Mouse (Mus musculus) embryonic facial prominence, embryonic 13.5 days (tissue): ENCODE results near the gene Tsc22d1. TPM values are rescaled to one million over a fixed set of nuclear protein-coding genes. Genes with fewer than 3 reads are reported as not detected.
A peak's percentile ranks its signal among the peaks of the same experiment; 100 is the strongest.

Experiments
- ATAC-seq: fragments of 200-750 bp; cut with Nextera tagmentation; 2 replicates; pipeline ENCODE4 v1.8.0; 2017; ENCODE audit warnings: low read depth; ENCODE audit not compliant: insufficient number of reproducible peaks, insufficient read depth, low FRiP score, low TSS enrichment
- H3K27ac ChIP-seq: fragments of 300-500 bp; sonication (generic); 2 replicates; pipeline ENCODE4 v1.5.1; 2015; ENCODE audit warnings: moderate library complexity, mild to moderate bottlenecking, inconsistent platforms
- H3K27me3 ChIP-seq: fragments of 300-500 bp; sonication (generic); 2 replicates; pipeline ENCODE4 v1.6.1; 2015; ENCODE audit warnings: mild to moderate bottlenecking, inconsistent platforms
- H3K36me3 ChIP-seq: fragments of 300-500 bp; sonication (generic); 2 replicates; pipeline ENCODE4 v1.6.1; 2015; ENCODE audit warnings: mild to moderate bottlenecking, inconsistent platforms
- H3K4me1 ChIP-seq: fragments of 300-500 bp; sonication (generic); 2 replicates; pipeline ENCODE4 v1.6.1; 2015; ENCODE audit warnings: inconsistent platforms
- H3K4me2 ChIP-seq: fragments of 300-500 bp; sonication (generic); 2 replicates; pipeline ENCODE4 v1.6.1; 2015; ENCODE audit warnings: moderate library complexity, mild to moderate bottlenecking, inconsistent platforms
- H3K4me3 ChIP-seq: fragments of 300-500 bp; sonication (generic); 2 replicates; pipeline ENCODE4 v1.5.1; 2015; ENCODE audit warnings: mild to moderate bottlenecking, inconsistent platforms
- H3K9ac ChIP-seq: fragments of 300-500 bp; sonication (generic); 2 replicates; pipeline ENCODE4 v1.6.1; 2015; ENCODE audit warnings: mild to moderate bottlenecking, inconsistent platforms
- H3K9me3 ChIP-seq: fragments of 300-500 bp; sonication (generic); 2 replicates; pipeline ENCODE4 v1.6.1; 2016; ENCODE audit warnings: inconsistent platforms
- WGBS: fragments of 180-500 bp; shearing (Covaris S2); methylation state at CpG from one replicate; pipeline ENCODE4 v1.1.7; 2015; ENCODE audit warnings: mixed read lengths; 5-methylcytosine and 5-hydroxymethylcytosine counted together
- polyA plus RNA-seq: library from polyadenylated mRNA; unstranded; fragments of >200 nt; fragmentation: Nextera tagmentation; extraction: Ambion mirVana; gene quantifications from 2 replicates; pipeline ENCODE4 v1.2.1, GENCODE M21; 2015

Gene Tsc22d1
- polyA plus RNA-seq, 1 experiment from 2014 or later, result 535 TPM

DNA sequence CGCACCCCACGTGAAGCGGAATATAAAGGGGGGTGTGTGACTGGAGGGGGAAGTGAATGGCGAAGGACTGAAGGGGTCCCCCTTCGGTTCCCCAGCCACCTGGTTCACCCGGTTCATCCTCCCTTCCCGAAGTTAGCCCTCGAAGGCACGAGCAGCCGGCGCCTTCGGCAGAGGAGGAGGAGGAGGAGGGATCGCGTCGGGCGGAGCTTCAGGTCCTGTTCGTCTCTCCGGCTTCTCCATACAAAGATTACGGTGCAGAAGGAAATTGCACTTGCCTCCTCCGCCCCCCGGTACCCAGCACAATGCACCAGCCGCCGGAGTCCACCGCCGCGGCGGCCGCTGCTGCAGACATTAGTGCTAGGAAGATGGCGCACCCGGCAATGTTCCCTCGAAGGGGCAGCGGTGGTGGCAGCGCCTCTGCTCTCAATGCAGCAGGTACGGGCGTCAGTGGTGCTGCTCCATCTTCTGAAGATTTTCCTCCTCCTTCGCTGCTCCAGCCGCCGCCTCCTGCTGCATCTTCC is 1.1 kb downstream of the Tsc22d1 start:
- H3K4me1 ChIP-seq, result peaks cover 52% of the 10 kb centered on the region
- H3K9ac ChIP-seq, result peak overlapping the region; percentile 99
- no peak for ATAC-seq
- under 1% methylated on average over 34 of the region's 38 CpGs for WGBS
- peak overlapping the region; percentile 84 for H3K4me2 ChIP-seq
- no peaks in the 10 kb centered on the region for H3K9me3 ChIP-seq
- no peaks in the 10 kb centered on the region for H3K27me3 ChIP-seq
- peak overlapping the region; percentile 93 for H3K4me3 ChIP-seq
- peak overlapping the region; percentile 99 for H3K27ac ChIP-seq
- peaks cover 29% of the 10 kb centered on the region for H3K36me3 ChIP-seq

DNA sequence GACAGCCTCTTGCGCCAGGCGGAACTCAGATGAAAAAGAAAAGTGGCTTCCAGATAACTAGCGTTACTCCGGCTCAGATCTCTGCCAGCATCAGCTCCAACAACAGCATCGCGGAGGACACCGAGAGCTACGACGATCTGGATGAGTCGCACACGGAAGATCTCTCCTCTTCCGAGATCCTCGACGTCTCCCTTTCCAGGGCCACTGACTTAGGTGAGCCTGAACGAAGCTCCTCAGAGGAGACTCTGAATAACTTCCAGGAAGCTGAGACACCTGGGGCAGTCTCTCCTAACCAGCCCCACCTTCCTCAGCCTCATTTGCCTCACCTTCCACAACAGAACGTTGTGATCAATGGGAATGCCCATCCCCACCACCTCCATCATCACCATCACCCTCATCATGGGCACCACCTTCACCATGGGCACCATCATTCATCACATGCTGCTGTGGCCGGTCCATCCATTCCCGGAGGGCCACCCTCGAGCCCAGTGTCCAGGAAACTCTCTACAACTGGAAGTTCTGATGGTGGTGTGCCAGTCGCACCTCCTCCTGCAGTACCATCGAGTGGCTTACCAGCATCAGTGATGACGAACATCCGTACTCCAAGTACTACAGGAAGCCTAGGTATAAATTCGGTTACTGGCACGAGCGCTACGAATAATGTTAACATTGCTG is 1.7 kb downstream of the Tsc22d1 start:
- H3K27me3 ChIP-seq, result no peaks in the 10 kb centered on the region
- no peaks in the 10 kb centered on the region for H3K9me3 ChIP-seq
- H3K4me2 ChIP-seq, result peak overlapping the region; percentile 84
- peak overlapping the region; percentile 99 for H3K9ac ChIP-seq
- peak overlapping the region; percentile 93 for H3K4me3 ChIP-seq
- H3K27ac ChIP-seq, result peak overlapping the region; percentile 99; the same call in 1 of the 2 replicates
- ATAC-seq, result no peak
- WGBS, result 46% methylated on average over 27 of the region's 27 CpGs
- peaks cover 29% of the 10 kb centered on the region for H3K36me3 ChIP-seq
- peaks cover 54% of the 10 kb centered on the region for H3K4me1 ChIP-seq

DNA sequence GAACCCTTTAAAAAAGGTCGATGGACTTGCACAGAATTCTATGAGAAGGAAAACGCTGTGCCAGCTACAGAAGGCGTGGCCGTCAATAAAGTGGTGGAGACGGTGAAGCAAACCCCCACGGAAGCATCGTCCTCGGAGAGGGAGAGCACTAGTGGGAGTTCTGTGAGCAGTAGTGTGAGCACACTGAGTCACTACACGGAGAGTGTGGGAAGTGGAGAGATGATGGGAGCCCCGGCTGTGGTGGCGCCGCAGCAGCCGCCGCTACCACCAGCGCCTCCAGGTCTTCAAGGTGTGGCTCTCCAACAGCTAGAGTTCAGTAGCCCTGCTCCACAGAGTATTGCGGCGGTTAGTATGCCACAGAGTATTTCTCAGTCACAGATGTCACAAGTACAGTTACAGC is 2.6 kb downstream of the Tsc22d1 start:
- H3K9me3 ChIP-seq, result no peaks in the 10 kb centered on the region
- H3K9ac ChIP-seq, result 0 out of 2 replicates have a peak overlapping the region, but pooled peaks have one; percentile 6
- no peak for ATAC-seq
- H3K36me3 ChIP-seq, result peaks cover 34% of the 10 kb centered on the region
- H3K27ac ChIP-seq, result no peak overlapping the region
- H3K4me1 ChIP-seq, result peaks cover 55% of the 10 kb centered on the region
- peak overlapping the region; percentile 84 for H3K4me2 ChIP-seq
- WGBS, result 87% methylated on average over 17 of the region's 17 CpGs
- H3K4me3 ChIP-seq, result peak overlapping the region; percentile 93
- H3K27me3 ChIP-seq, result no peaks in the 10 kb centered on the region

- ATAC-seq, result no peak
- no peak overlapping the region for H3K27ac ChIP-seq
- H3K4me3 ChIP-seq, result peak overlapping the region; percentile 24
- 0 out of 2 replicates have a peak overlapping the region, but pooled peaks have one; percentile 57 for H3K9ac ChIP-seq
- peaks cover 62% of the 10 kb centered on the region for H3K36me3 ChIP-seq
- H3K27me3 ChIP-seq, result no peaks in the 10 kb centered on the region
- no peaks in the 10 kb centered on the region for H3K9me3 ChIP-seq
- peak overlapping the region; percentile 58 for H3K4me2 ChIP-seq
- H3K4me1 ChIP-seq, result peaks cover 55% of the 10 kb centered on the region
- WGBS, result 37% methylated on average over 7 of the region's 7 CpGs
These were observed 6.0 kb downstream of the Tsc22d1 start for GRCm38 (mm10) chr14:76420726-76421125.

DNA sequence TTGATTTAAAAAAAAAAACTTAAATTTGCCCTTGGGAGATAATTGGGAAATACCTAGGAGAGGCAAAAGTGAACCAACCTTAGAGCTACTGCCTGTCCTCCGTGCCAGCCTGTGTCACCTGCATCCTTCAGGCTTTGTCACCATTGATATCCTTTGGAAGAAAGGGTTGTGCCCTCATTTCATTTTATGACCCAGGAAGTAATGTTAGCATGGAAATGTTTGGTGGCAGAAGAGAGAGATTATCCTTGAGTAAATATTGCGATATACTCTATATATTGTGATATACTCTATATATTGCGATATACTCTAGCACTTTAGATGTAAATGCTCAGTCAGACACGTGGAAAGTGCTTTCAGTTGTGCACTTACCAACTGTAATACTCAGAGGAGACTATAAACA is 6.4 kb downstream of the Tsc22d1 start:
- 85% methylated on average over 4 of the region's 4 CpGs for WGBS
- Histone ChIP-seq H3K9me3 (no peaks in the 10 kb centered on the region), H3K4me2 (peak overlapping the region; percentile 58), H3K9ac (no peak overlapping the region), H3K4me1 (peaks cover 52% of the 10 kb centered on the region), H3K4me3 (peak overlapping the region; percentile 24; the same call in 1 of the 2 replicates), H3K27me3 (no peaks in the 10 kb centered on the region), H3K36me3 (peaks cover 66% of the 10 kb centered on the region), H3K27ac (no peak overlapping the region)
- ATAC-seq, result no peak

GRCm38 (mm10) chr14:76425422-76425821 is 10.7 kb downstream of the Tsc22d1 start:
- H3K4me1 ChIP-seq, result peaks cover 17% of the 10 kb centered on the region
- no peaks in the 10 kb centered on the region for H3K9me3 ChIP-seq
- H3K4me3 ChIP-seq, result no peak overlapping the region
- ATAC-seq, result no peak
- no peaks in the 10 kb centered on the region for H3K27me3 ChIP-seq
- H3K36me3 ChIP-seq, result peaks cover 65% of the 10 kb centered on the region
- WGBS, result 91% methylated on average over 7 of the region's 7 CpGs
- no peak overlapping the region for H3K27ac ChIP-seq
- no peak overlapping the region for H3K9ac ChIP-seq
- no peak overlapping the region for H3K4me2 ChIP-seq

DNA sequence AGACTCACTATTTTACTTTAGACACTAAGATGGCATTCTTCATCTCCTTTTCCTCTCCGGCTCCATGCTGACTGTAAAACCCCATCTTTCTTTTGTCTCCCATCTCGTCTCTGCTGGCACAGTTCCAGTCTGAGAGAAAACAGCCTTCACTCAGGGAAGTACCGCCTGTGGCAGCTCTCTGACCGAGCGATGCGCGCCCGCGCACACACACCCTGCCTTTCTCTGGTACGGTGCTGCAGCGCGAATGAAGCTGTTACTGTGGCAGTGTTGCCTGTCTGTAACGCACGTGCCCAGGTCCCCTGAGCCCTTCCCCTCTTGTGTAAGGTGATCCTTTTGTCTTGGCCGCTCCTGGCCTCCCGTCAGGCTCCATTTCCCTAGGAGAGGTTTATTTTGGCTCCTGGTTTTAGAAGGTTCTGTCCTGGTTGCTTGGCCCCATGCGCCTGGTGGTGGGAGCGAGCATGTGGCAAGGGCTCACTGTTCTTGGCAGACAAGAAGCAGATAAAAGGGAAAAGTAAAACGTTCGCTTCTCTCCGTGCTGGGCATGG is 11.3 kb downstream of the Tsc22d1 start:
- 91% methylated on average over 21 of the region's 21 CpGs for WGBS
- Histone ChIP-seq H3K4me1 (peaks cover 10% of the 10 kb centered on the region), H3K9me3 (no peaks in the 10 kb centered on the region), H3K4me3 (no peak overlapping the region), H3K27me3 (no peaks in the 10 kb centered on the region), H3K27ac (no peak overlapping the region), H3K36me3 (peaks cover 65% of the 10 kb centered on the region), H3K4me2 (no peak overlapping the region), H3K9ac (no peak overlapping the region)
- ATAC-seq, result no peak

DNA sequence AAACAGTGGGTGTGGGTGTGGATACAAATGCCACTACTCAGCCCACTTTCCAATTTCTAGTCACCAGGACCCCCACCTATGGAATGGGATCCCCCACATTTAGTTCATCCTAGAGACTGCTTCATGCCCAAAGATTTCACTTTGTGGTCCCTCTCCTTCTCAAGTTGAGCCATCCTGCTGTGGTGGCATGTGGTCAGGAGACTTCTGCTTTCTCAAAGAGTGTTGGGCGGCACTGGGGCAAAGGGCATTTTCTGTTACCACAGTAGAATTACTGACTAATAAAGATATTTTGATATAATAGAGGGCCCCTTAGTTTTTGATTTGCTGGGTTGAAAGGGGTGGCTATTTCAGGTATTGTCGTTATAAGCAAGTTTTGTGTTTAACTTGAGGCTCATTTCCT is 14.1 kb downstream of the Tsc22d1 start:
- H3K4me2 ChIP-seq, result no peak overlapping the region
- no peaks in the 10 kb centered on the region for H3K9me3 ChIP-seq
- H3K9ac ChIP-seq, result no peak overlapping the region
- H3K36me3 ChIP-seq, result peaks cover 63% of the 10 kb centered on the region
- H3K4me3 ChIP-seq, result no peak overlapping the region
- WGBS, result 92% methylated on average over 2 of the region's 2 CpGs
- no peaks in the 10 kb centered on the region for H3K4me1 ChIP-seq
- no peak for ATAC-seq
- no peaks in the 10 kb centered on the region for H3K27me3 ChIP-seq
- no peak overlapping the region for H3K27ac ChIP-seq

DNA sequence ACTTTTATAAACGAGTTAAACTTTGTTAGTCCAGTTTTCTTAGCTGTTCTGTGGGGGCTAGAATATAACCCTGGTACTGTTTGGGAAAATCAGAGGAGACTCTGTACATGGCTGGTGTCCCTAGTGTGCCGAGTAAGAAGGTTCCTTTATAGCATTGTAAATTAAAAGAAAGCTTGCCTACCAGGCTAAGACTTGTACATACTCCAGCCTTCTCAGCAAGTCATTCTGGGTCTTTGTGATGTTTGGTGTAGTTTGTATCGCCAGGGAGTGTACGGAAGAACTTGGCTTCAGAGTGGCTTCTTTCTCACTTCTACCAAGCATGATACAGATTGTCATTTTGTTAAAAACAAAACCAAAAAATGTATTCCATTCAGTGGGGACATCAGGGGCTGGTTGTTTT is 17.2 kb downstream of the Tsc22d1 start:
- WGBS, result 89% methylated on average over 4 of the region's 4 CpGs
- Histone ChIP-seq H3K27me3 (no peaks in the 10 kb centered on the region), H3K4me2 (no peak overlapping the region), H3K36me3 (peaks cover 43% of the 10 kb centered on the region), H3K4me1 (no peaks in the 10 kb centered on the region), H3K9me3 (no peaks in the 10 kb centered on the region), H3K9ac (no peak overlapping the region), H3K27ac (no peak overlapping the region), H3K4me3 (no peak overlapping the region)
- no peak for ATAC-seq

- H3K4me3 ChIP-seq, result no peak overlapping the region
- WGBS, result 76% methylated on average over 7 of the region's 7 CpGs
- H3K27me3 ChIP-seq, result no peaks in the 10 kb centered on the region
- ATAC-seq, result no peak
- peaks cover 43% of the 10 kb centered on the region for H3K36me3 ChIP-seq
- H3K9me3 ChIP-seq, result no peaks in the 10 kb centered on the region
- H3K27ac ChIP-seq, result no peak overlapping the region
- H3K4me1 ChIP-seq, result no peaks in the 10 kb centered on the region
- H3K9ac ChIP-seq, result no peak overlapping the region
- H3K4me2 ChIP-seq, result no peak overlapping the region
These were observed 17.6 kb downstream of the Tsc22d1 start for GRCm38 (mm10) chr14:76432369-76432768.

- WGBS, result 87% methylated on average over 8 of the region's 8 CpGs
- H3K4me2 ChIP-seq, result no peak overlapping the region
- H3K9ac ChIP-seq, result no peak overlapping the region
- H3K4me3 ChIP-seq, result no peak overlapping the region
- no peaks in the 10 kb centered on the region for H3K4me1 ChIP-seq
- no peak overlapping the region for H3K27ac ChIP-seq
- H3K36me3 ChIP-seq, result peaks cover 43% of the 10 kb centered on the region
- H3K9me3 ChIP-seq, result no peaks in the 10 kb centered on the region
- no peaks in the 10 kb centered on the region for H3K27me3 ChIP-seq
- ATAC-seq, result no peak
These were observed 18.1 kb downstream of the Tsc22d1 start for GRCm38 (mm10) chr14:76432816-76433215.

- H3K36me3 ChIP-seq, result peaks cover 37% of the 10 kb centered on the region
- no peak overlapping the region for H3K4me2 ChIP-seq
- no peaks in the 10 kb centered on the region for H3K27me3 ChIP-seq
- no peak overlapping the region for H3K27ac ChIP-seq
- H3K4me3 ChIP-seq, result no peak overlapping the region
- ATAC-seq, result no peak
- H3K4me1 ChIP-seq, result peaks cover 6% of the 10 kb centered on the region; the same call in 1 of the 2 replicates
- 85% methylated on average over 10 of the region's 10 CpGs for WGBS
- no peak overlapping the region for H3K9ac ChIP-seq
- no peaks in the 10 kb centered on the region for H3K9me3 ChIP-seq
These were observed 27.4 kb downstream of the Tsc22d1 start for GRCm38 (mm10) chr14:76442160-76442559.
